Comparison of ENCODE assay signal across 20 mouse cellular contexts in genomic region chr10:86842659-86843058, GRCm38 (mm10).
"Had no signal": no experiment of that assay in that cellular context is flagged by ENCODE, and none has a peak within 500 bp of the region (broad histone marks: within the 10 kb centered on the region; RNA-seq: fewer than 3 reads in every experiment).

No protein-coding gene starts in this region.

- H3K27ac ChIP-seq: kidney, postnatal 0 days; left cerebral cortex, adult 2 months; limb, embryonic 13.5 days; liver, embryonic 12.5 days; liver, embryonic 15.5 days; lung, embryonic 15.5 days; midbrain, embryonic 10.5 days; midbrain, embryonic 13.5 days had no signal

- H3K27me3 ChIP-seq: liver, embryonic 12.5 days; lung, embryonic 15.5 days; megakaryocyte, embryonic 14.5 days; midbrain, embryonic 13.5 days had no signal

- H3K4me2 ChIP-seq: limb, embryonic 13.5 days; liver, embryonic 12.5 days; liver, embryonic 15.5 days; lung, embryonic 15.5 days; midbrain, embryonic 13.5 days had no signal

- H3K4me1 ChIP-seq: limb, embryonic 13.5 days; liver, embryonic 12.5 days; lung, embryonic 15.5 days; midbrain, embryonic 10.5 days; midbrain, embryonic 13.5 days had no signal

- ATAC-seq: liver, embryonic 12.5 days; midbrain, embryonic 13.5 days; midbrain, embryonic 16.5 days had no signal

- H3K36me3 ChIP-seq: limb, embryonic 13.5 days; liver, embryonic 12.5 days; liver, embryonic 15.5 days; lung, embryonic 15.5 days; midbrain, embryonic 10.5 days; midbrain, embryonic 13.5 days had no signal

- DNase-seq: kidney, adult 2 months; kidney, postnatal 25 days; layer of hippocampus, postnatal 36 days; liver; lung, adult 18-20 months; lung, postnatal 10 days; lung, postnatal 36 days; thymus, adult 18-20 months; thymus, postnatal 4 days had no signal

- H3K4me3 ChIP-seq: left cerebral cortex, adult 2 months; limb, embryonic 13.5 days; liver, embryonic 12.5 days; liver, embryonic 15.5 days; lung, embryonic 15.5 days; megakaryocyte, embryonic 14.5 days; midbrain, embryonic 10.5 days; midbrain, embryonic 13.5 days; myocyte had no signal

- H3K9me3 ChIP-seq: limb, embryonic 13.5 days; liver, embryonic 12.5 days; liver, embryonic 15.5 days; lung, embryonic 15.5 days; megakaryocyte, embryonic 14.5 days; midbrain, embryonic 10.5 days; midbrain, embryonic 13.5 days had no signal

- H3K9ac ChIP-seq: limb, embryonic 13.5 days; liver, embryonic 12.5 days; liver, embryonic 15.5 days; lung, embryonic 15.5 days; midbrain, embryonic 13.5 days had no signal
